Mouse (Mus musculus): ENCODE data around the gene Scarb1.

GRCm38 (mm10) chr5:125375871-125376270 is 35.0 kb upstream of the Scarb1 start:
- TF ChIP-seq TAL1 (IDR thresholded peaks at IDR 0.05; ENCODE audit: low read length) (no peak), GATA1 (IDR thresholded peaks at IDR 0.05; ENCODE audit: low read length) (no peak)
